Mouse (Mus musculus) lung, postnatal 4 days (tissue): Measurements from ENCODE around the gene Sectm1b.
"Not testable (repeated sequence)": the region's sequence is repeated elsewhere in the genome, so short reads cannot be mapped to it uniquely, and the experiment has no call there.

Experiments used
- DNase-seq, 2 experiments: peaks; one replicate each; pipeline ENCODE4 v3.0.0; 2021

Sectm1b gene

GRCm38 (mm10) chr11:121063379-121063778, at the start of gene Sectm1b:
Sectm1b (minus strand) TSS chr11:121063569.
- DNase-seq = peak in 1 of 2 experiments; percentile 13

GRCm38 (mm10) chr11:121112091-121112775, 48.9 kb upstream of the Sectm1b start:
- DNase-seq = peak in 1 of 2 experiments; percentile 42

DNA sequence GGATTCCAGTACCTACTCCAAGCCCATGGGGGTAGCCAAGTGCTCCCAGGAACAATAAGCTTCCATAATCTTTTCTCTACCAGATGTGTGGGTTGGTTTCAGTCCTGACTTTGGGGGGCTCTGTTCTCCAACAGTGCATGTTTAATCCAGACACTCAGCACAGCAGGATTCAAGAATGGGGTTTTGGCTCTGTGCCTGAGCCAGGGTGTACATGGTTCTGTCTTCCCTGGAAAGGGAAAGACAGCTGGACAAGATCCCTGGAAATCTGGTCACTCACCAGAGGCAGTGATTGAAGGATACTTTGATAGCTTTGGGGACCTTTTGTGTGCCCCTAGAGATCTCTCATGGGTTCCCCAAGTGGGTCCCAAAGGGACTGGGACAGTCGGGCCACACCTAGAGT, 48.2 kb upstream of the Sectm1b start:
- DNase-seq = no peak

- DNase-seq = no peak
These were observed 47.7 kb upstream of the Sectm1b start for GRCm38 (mm10) chr11:121111051-121111450.

DNA sequence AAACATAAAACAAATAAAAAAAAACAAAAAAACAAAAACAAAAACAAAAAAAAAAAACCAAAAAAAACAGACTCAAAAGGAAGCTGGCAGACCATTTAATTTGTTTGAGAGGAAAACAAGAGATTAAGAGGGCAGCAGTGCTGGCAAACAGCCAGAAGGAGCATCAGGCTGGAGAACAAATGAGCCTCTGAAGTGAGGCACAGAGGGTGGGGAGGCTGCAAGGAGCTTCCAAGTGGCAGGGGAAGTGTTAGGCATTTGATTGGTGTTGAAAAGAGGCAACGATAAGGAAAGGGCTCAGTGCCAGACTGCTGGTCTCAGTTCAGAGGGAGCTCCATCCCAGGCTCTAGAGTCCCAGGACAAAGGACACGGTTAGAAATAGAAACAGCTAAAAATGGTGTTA, 46.6 kb upstream of the Sectm1b start:
- DNase-seq = peak; percentile 49 to 72

- DNase-seq = peak; percentile 58 to 70
These were observed 44.7 kb upstream of the Sectm1b start for GRCm38 (mm10) chr11:121108061-121108460.

GRCm38 (mm10) chr11:121107242-121107641, 43.9 kb upstream of the Sectm1b start:
- not testable (repeated sequence) for DNase-seq

DNA sequence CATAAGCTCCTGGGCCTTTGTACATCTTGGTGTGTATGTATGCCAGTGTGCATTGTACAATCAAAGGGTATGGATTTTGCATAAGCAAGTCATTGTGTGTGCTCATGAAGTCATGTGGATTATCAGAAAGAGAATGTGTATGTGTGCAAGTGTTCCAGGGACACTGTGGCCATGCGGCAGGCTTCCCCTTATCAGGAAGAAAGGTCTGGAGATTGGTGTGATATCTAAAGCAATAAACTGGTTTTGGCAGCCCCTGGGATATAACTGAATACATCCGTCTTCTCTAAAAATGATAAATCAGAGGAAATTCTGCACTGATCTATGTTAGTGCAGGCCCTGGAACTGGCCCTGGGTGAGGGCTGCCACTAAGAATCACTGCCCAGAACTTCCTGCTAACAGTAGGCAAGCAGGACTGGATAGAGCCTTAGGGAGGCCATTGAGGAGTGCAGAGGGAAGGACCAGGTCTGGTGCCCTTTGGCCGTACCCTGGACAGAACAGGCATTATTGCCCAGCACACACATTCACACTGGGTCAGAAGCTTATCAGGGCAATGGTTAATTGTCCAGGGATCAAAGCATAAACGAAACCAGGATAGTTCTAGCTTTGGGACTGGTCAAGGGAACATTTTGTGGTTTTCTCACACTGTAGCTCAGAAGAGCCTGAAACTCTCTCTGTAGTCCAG, 37.9 kb upstream of the Sectm1b start:
- no peak for DNase-seq

- no peak for DNase-seq
These were observed 37.3 kb upstream of the Sectm1b start for GRCm38 (mm10) chr11:121100692-121101091.

DNA sequence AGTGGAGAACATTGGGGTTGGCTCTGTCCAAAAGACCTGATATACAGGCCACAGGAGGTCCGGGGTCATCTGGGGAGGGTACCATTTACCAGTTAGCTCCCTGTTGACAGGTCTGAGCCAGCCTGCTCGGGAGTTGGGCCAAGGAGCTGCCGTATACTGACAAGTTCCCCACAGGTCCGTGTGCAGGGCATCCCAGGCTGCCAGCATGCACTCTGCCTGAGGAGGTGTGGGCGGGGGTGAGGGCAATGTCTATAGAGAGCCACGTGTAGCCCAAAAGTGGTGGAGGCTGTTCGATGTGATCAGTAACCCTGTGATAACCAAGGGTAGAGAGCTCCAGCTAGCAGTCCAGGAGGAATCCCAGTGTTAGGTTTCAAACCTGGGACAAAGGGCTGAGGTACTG, 36.4 kb upstream of the Sectm1b start:
- DNase-seq = no peak

DNA sequence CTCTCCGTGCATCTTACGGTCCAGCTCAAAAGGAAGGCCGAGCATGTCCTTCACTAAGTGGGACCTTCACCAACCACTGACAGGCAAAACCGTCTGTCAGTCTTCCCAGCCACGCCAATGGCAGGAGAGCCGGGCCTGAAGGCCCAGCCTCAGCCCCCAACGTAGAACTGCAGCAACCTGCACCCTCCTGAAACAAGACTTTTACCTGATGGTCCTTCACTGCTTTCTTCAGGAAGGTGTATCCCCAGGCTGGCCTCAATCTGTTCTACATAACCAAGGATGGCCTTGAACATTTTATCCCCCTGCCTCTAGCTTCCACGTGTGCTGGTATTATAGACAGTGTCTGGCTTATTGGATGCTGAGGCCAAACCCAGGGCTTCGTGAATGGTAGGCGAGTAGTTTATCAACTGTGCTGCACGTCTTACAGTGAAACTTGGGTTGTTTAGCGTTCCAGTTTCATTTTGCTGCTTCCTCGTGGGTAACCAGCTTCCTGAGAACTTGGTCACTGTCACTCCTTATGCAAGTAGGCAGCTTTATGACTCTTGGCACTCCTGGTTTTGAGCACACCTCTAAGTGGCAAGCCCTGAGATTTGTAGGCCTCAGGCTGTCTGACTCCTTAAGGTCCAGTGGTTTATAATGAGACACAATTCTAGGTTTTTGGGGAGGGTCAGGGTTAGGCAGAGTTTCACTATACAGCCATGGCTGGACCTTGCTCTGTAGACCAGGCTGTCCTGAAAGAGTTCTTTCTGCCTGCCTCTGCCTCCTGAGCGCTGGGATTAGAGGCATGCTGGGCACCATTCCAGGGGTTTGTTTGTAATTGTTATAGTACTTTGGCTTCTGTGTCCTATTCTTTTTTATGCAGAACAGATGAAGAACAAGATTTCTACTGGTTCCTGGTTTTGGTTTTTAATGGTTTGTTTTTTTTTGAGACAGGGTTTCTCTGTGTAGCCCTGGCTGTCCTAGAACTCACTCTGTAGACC, 29.5 kb upstream of the Sectm1b start:
- DNase-seq = no peak

DNA sequence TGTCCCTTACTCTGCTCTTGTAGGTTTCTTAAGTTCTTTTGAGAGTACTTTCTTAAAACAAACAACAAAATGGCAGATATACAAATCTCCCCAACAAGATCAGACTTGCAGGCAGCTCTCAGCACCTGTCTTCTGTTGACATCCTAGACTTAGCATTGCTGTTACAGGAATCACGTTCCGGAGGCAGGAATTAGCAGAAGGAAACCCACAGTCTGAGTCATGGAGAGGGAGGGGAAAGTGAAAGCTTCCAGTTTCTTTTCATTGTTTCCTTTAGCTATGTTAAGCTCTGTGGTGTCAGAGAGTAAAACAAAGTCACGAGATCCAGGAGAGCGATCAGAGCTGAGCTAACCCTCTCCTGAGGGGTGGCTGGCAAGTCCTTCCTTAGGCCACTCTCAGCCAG, 27.6 kb upstream of the Sectm1b start:
- no peak for DNase-seq

DNA sequence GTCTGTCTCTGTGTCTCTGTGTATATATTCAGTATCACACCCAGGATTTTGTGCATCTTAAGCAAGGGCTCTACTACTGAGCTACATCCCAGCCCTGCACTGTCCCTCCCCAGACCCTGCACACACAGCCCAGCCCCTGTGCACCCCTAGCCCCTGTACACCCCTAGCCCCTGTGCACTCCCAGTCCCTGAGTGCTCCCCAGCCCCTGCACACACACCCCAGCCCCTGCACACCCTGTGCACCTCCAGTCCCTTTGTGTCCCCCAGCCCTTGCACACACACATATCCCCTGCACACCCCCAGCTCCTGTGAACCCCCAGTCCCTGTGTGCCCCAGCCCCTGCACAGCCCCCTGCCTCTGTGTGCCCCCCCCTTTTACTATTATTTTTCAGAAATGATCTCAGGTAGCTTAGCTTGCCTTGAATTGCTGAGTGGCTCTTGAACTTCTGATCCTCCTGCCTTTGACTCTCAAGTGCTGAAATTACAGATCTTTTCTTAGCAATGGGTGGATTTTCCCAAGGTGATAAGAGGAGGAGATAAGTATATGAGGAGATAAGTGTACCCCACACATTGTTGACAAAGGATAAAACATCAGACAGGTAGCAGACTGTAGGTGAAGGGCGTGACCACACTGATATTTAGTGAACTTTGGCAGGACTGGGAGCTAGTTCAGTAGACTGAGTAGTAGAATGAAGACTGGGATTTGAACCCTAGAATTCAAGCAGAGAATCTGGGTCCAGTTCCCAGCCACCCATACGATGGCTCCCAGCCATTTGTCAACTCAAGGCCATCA, 26.6 kb upstream of the Sectm1b start:
- DNase-seq = no peak

DNA sequence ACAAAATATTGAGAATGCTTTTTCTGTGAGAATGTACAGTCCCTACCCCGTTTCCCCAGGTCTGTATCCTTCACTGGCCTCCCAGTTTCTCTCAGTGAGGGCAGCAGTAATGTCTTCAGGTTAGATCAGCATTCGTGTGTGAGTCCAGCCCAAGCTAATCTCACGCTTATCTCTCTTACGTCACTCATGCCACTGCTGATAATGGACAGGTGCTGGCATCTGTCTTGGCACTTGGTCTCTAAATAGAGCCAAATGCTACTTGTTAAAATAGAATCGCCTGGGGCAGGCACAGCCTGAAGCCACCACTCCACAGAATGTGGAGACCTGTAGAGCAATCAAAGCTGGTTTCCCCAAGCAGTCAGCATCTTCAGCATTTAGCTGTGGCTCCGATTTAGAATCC, 25.6 kb upstream of the Sectm1b start:
- no peak for DNase-seq

DNA sequence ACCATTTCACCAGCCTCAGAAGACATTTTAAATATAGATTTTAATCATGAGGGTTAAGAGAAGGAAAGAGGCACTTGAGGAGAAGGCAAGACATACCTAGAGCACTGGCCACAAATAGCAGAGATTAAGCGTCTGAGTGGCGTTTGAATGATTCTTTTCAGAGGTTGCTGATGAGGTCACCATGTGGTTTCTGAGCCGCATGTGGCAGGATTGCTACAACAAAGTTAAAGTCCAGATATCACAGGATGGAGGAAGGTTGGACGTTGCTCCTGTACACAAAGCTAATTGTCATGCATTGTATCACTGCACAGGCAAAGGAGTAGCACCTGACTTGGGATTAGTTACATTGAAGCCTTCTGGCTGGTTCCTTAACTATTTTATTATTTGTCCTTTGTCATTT, 22.9 kb upstream of the Sectm1b start:
- no peak for DNase-seq

GRCm38 (mm10) chr11:121085181-121085580, 21.8 kb upstream of the Sectm1b start:
- no peak for DNase-seq

DNA sequence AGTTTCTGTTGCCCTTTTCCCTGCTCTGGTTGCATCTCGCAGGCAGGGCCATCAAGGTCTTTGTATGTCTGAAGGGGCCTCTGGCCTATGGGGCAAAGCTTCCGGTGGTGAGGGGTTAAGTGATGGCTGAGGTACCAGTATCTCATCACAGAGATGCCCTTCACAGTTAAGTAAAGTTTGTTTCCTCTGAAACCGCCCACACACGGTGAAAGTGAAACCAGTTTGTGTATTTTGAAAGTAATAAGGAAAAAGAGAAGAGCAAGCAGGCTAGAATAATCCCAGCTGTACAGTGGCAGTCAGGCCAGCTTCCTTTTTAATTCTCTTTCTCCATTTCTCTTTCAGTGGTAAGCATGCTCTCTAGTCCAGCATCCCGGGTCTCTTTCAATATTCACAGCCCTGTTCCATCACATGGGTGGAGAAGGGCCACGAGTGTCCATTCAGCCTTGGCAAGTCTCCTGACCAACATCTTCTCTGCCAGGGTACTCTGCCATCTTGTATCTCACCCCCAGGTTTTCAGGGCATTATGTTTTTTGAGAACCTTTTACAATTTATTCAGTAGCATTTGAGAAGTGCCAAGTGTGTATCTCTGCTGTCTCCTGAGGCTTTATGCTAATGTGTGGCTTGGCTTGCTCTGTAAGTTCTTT, 19.6 kb upstream of the Sectm1b start:
- peak in 1 of 2 experiments; percentile 30 for DNase-seq

DNA sequence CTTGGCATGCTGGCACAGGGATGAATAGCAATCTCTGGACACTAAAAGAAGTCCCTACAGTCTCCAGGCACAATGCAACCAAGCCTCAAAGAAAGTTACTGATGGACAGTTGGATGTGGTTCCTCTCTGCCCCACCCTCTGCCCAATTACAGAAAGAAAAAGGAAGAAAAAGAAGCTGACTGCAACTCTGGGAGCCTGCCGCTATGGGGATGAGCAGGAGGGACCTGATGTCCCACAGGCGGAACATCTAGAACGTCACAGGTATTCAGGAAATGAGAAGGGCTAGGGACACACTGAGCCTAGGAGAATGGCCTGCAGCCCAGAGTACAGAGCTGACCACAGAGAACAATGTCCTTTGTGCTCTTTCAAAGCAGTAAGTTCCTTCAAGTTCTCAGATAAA, 18.9 kb upstream of the Sectm1b start:
- no peak for DNase-seq

- DNase-seq = no peak
These were observed 17.8 kb upstream of the Sectm1b start, which contains the start of gene Sectm1a for GRCm38 (mm10) chr11:121081120-121081519. Sectm1a (minus strand) TSS chr11:121081220.

DNA sequence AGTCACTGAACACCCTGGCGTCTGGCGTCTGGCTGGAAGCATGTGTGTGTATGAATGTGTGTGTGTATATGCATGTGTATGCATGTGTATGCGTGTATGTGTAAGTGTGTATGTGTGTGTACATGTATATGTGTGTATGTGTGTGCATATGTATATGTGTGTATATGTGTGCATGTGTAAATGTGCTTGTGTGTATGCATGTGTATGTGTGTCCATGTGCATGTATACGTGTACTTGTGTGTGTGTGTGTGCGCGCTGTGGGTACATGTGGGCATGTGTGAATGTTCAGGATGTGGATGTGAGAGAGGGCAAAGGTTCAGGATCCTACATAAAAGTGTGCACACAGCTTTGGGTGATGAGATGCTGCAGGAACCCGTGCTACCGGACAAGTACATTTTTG, 17.0 kb upstream of the Sectm1b start:
- DNase-seq = no peak

DNA sequence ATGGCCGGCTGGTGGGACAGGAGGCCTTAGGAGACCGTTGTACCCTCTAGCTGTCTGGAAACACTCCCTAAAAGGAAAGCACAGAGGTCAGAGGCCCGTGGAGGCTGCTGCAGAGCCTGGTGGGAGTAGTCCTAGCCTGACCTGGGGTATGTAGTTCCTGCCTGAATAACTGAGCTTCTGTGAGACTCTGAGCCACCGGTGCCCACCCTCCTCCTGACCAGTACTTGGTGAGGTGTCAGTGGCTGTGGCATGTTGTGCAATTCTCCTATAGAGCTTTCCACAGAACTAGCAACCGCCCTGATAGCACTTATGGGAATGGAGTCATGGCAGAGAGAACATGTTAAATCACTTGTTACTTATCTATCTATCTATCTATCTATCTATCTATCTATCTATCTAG, 12.3 kb upstream of the Sectm1b start:
- DNase-seq = no peak

GRCm38 (mm10) chr11:121069662-121070061, 6.3 kb upstream of the Sectm1b start:
- DNase-seq = not testable (repeated sequence)
